Mouse (Mus musculus) G1E-ER4 (cell line): ENCODE data around the gene Gm20721. TPM values are rescaled to one million over a fixed set of nuclear protein-coding genes. Genes with fewer than 3 reads are reported as not detected.

Experiments used
- GATA1 ChIP-seq: IDR thresholded peaks from one replicate; pipeline ENCODE4 v1.8.0; 2012; ENCODE audit warnings: low read length, inconsistent platforms
- polyA plus RNA-seq: library from polyadenylated mRNA; stranded (reverse); fragments of >175 nt; gene quantifications from 2 replicates; pipeline ENCODE4 v1.2.3, GENCODE M21; 2012

The Gm20721 gene
- polyA plus RNA-seq = 0.33 and 0.42 TPM in 2 replicates

DNA sequence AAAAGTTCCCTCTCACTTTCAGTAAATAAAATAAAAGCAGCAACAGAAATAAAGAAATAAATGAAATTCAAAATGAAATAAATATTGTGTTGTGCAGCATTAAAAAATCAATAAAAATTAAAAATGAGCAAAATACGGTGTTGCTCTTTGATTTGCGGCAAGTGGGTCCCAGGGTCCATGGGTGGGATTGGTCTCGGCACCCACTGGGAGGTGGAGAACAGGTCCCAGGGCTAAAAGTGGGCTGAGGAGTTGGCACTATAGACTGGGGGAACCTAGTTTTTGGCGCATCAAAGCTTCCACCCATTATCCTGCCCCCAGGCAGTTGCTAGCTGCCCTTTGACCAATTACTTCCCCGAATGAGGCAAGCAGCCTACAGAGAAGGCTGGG, at the start of gene Gm20721:
Gm20721 (minus strand) TSS at position 101 of the 387 bp plus-strand sequence.
- no peak for TF ChIP-seq GATA1

DNA sequence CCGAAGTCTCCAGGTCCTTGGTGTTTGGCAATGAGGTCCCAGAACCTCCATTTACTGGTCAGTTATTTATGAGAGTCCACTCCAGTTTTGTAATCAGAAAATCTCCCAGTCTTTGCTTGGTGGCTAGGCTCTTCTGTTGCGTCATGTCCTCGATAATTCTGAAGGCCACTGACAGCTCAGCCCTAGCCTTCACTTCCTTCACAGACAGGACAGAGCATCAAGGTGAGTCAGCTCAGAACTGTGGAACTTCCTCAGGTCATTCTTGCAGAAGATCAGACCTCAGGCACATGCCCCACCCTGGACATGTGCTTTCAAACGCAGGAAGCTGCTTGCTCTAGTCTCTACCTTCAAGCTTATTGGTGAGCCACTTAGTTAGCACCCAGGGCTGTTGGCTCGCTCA, 46.9 kb upstream of the Gm20721 start:
- TF ChIP-seq GATA1 = no peak

DNA sequence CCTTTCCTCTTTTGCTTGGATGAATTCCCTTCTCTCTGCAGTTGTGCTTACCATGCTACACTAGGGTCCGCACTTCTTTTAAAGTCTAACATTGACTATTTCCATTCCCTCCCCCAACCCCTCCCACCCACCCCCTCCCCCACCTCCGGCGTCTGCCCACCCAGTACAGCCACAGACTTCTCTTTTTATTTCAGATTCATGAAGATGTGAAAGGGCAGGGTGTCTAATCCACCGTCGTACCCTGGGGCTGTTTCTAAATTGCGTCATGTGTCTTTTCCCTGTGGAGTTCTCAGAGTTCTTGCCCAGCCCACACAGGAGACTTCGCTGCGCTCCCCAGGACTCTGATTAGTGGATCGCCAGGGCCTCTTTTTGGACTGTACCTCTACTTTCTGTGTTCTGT, 46.0 kb upstream of the Gm20721 start:
- no peak for TF ChIP-seq GATA1

DNA sequence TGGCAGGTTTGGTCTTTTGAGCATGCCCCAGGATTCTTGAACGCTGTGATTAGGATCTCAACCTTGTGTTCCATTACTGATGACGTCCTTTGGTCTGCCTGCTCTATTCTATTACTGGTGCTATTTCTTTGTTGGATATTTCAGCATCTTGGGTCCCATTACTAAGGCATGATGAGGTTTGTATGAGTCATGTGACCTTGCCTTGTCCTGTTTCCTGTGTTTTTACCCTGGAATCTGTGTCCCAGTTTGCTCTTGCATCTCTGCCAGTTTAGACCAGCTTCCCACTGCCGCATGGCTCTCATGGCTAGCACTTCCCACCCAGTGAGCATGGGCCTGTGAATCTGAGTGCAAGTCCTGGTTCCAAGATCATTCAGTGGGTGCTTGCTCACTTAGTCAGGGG, 45.4 kb upstream of the Gm20721 start:
- no peak for TF ChIP-seq GATA1

DNA sequence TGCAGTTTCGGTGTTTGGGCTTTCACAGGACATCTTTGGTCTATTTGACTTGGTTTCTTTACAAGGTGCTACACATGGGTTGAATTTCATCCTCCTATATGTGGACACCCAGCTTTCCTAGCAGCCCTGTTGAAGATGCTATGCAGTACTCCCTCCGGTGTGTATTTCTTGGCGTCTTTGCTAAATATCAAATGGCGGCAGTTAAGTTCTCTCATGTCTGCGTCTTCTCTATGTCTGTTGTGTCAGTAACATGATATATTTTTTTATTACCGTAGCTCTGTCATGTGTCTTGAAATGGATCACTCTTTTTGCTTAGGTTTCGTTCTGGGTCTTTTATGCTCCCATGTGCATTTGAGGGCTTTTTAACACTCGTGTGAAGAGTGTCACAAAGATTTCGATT, 34.5 kb upstream of the Gm20721 start:
- no peak for TF ChIP-seq GATA1

DNA sequence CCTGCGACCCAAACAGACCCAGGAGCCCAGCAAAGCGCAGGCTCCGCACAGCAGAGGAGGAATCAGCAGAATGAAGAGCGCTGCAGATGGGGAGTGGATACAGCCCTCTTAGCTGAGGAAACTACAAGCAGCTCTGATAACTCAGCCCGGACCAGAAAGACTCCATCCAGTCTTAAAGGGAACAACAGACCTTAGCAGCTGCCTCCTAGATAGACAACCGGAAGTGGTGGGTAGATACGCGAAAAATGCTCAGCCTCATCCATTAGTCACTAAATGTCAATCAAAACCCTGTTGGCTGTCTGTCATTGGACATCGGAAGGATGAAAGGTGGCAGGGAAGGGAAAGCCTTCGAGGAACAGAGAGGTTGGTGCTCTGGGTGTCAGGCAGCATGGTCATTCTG, 20.1 kb upstream of the Gm20721 start:
- TF ChIP-seq GATA1 = no peak

DNA sequence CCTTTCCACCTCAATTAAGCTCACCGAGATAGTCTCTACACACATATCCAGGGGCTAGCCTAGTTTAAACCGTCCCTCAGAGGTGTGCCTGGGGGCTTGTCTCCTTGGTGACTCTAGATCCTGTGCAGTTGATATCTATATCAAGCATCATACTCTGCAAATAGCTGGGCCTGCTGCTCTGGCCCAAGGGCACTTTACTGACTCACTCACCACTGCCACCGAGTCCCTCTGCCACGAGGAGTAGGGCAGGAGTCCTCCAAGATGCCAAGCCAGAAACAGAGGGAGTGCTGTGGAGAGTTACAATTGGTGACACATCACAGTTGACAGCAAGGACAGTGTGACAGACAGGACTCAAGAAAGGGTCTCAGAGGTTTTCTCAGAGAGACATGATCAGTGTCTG, 13.1 kb upstream of the Gm20721 start:
- TF ChIP-seq GATA1 = no peak

DNA sequence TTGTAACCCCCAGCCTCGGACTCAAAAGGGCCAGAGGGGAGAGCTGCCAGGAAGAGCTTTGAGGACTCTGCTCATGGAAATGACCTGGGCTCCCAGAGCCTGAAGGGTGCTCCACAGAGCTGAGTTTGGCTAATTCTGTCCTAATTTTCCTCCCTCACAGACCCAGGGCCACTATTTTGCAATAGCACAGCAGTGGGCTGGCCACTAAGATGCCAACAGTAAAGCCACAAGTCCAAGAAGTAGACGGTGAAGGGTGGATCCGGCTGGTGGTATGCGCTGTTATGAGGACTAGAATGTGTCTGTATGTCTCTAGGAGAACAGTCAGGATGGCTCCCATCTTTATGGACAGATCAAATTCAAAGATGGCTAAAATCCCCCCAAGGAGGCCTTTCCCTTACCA, 12.0 kb upstream of the Gm20721 start:
- no peak for TF ChIP-seq GATA1

DNA sequence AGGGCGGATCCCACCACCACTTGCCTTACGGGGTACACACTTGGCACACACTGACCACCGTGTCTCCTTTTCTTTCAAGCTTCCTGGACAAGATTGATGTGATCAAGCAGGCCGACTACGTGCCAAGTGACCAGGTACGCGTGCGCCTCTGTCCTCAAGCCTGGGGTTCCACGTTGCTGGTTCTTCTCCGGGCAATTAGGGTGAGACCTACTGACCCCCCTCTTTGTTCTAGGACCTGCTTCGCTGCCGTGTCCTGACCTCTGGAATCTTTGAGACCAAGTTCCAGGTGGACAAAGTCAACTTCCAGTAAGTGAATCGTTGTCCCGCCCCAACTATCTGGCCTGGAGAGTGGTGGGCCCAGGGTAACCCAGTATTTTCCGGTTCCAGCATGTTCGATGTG, 1.5 kb downstream of the Gm20721 start:
- no peak for TF ChIP-seq GATA1

DNA sequence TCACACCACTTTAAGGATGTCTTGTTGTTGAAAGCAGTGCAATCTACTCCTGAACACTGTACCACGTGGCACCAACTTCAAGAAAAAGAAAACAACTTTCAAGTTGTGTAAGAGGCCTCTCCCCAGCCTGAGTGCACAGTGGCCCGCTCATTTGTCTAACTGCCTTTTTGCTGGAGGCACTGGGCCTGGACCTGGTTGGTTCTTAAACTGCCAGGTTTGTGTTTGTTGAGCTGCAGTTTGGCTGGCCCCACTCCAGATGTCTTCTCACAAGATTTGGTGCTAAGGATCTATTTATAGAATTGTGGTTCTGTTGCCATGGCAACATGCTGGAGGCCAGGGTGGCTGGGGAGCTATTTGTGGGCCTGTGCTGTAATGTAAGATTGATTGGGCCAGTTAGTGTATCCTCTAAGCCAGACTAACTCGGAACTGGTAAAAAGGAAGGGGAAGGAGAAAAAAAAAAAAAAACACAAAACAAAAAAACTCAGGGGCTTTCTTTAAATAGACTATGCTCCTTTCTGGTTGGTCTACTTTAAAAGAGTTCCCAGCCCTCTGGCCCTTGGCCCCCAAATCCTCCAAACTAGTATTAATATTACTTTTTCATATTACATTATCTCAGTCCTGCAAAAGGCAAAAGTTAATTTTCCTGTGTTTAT, 2.4 kb downstream of the Gm20721 start:
- no peak for TF ChIP-seq GATA1

DNA sequence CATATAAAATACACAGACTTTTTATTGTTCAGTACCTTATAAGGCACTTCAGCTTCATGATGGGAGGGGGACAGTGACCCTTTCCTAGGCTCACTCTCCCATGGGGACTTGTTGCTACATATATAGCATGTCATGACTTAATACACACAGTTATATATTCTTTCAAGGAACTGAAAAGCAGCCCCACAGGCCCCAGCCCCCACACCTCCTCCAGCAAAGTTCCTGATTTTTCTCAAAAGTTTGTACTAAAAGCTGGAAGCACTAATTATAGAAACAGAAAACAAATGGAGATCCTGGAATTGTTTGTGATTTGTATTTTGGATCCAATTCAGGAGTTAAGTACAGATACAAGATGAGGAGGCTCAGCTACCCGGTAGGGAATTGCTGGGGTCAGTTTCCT, 2.9 kb downstream of the Gm20721 start:
- TF ChIP-seq GATA1 = no peak

DNA sequence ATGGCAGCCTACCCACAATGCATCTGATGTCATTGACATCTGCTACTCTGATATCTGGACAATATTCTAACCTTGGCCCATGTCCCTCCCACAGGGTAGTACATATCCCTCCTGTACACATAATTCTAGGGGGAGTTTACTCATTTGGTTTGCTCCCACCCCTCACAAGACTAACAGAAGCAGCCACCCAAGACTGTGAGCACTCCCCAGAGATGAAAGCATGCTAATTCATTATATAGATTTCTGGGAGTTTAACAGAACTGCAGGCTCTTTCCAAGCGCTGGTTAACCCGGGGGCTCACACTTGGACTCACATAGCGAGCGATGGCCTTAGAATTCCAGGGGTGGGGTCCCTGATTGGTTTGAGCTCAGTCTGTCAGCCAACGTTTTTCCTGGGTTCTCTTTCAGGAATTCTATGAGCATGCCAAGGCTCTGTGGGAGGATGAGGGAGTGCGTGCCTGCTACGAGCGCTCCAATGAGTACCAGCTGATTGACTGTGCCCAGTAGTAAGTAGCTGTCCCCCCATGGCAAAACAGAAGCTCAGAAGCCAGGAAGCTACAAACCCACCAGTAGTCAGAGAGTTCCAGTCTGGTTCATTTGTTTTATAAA, 3.6 kb downstream of the Gm20721 start:
- no peak for TF ChIP-seq GATA1

DNA sequence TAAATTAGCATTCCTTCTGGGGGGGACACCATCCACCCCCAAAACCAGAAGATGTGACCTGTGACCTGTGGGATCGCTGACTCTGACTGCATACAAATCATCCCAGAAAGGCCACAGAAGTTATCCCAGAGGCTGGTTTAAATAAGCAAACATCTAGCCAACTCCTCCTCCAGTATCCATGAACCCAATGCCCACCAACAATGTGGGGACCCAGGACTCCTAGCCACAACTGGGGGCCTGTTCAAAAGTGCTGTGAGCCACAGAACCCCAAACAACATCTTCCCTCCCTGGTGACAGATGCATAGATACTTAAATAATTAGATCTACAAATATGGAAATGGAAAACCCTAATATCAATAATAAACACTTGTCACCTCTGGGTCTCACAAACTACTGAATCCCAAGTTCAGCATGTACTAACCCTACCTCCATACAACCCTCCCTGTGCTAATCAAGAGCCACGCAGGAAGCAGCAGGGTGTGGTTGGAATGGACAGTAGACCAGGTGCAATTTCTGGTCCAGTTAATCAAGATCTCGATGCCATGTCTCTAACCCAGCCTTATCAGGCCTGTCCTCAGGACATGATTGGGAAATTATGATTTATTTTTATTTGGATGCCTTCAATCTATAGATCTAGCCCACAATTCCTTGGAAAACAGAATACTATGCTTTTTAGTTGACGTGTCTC, 5.5 kb downstream of the Gm20721 start:
- TF ChIP-seq GATA1 = no peak

DNA sequence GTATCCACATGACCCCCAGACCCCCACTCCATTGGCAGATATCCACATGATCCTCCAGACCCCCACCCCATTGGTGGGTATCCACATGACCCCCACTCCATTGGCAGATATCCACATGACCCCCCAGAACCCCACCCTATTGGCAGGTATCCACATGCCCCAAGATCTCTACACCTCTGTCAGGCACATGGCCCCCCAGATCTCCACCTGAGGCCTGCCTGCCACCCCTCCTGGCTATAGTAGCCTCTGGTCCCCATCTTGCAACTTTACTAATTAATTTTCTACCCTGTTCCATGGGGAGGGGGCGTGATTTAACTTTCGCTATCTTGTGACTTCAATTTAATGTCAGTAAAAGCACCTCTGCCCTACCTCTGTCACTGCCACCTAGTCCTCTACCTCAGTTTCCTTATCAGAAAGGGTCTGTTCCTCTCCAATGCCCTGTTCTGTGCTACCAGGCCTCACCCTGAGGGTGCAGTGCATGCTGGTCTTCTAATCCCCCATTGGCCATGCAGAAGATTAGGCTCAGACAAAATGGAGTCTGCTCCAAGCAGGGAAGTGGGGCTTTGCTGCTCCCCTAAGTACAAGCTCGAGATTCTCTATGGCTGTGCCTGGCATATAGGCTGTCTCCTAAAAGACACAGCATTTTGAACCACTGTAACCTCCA, 6.2 kb downstream of the Gm20721 start:
- TF ChIP-seq GATA1 = no peak

DNA sequence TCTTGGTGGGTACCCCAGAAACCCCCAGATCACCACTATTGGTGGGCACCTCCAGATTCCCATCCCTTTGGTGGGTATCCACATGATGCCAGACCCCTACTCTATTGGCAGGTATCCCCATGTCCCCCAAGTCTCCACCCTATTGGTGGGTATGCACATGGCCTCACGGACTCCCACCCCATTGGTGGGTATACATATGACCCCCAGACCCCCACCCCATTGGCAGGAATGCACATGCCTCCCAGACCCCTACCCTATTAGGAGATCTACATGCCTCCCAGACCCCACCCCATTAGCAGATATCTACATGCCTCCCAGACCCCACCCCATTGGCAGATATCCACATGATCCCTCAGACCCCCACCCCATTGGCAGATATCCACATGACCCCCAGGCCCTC, 6.8 kb downstream of the Gm20721 start:
- no peak for TF ChIP-seq GATA1

DNA sequence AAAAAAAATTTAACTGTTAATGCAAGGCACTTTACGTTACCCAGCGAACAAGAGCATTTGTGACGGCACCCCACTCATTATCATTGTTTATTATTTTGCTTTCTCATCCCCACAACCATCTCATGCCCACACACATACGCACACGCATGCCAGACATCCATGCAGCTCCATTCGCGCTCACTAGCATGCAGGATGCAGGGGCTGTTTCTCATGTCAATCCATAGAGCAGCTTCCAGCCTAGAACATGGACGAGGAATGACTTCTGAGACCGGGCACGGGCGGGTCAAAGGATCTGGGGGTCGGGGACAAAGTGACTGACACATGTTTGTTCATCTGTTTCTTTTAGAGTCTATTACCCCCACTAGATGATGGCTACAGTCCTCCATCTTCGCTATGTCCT, 9.2 kb downstream of the Gm20721 start:
- TF ChIP-seq GATA1 = no peak
